Mouse (Mus musculus): Measurements from ENCODE around the gene Ggta1.

- TF ChIP-seq CTCF (IDR thresholded peaks at IDR 0.05; ENCODE audit: borderline replicate concordance, extremely low read depth, insufficient read depth, insufficient read length) (no peak), POLR2A (IDR thresholded peaks at IDR 0.05; ENCODE audit: borderline replicate concordance, extremely low read depth, insufficient read depth, insufficient read length, poor library complexity, severe bottlenecking) (no peak)
These were observed 36.4 kb upstream of the Ggta1 start for GRCm38 (mm10) chr2:35499474-35499873.

All from brain, embryonic 14.5 days (tissue).